Mouse (Mus musculus) retina, adult 2 months (tissue): ENCODE results near the gene Gm26661.

Source experiments
- DNase-seq: peaks from one replicate; pipeline ENCODE4 v3.0.0-alpha.2; 2012; ENCODE audit warnings: low read depth, low spot score

Gene Gm26661

GRCm38 (mm10) chr14:7819446-7819845 lies 28.1 kb downstream of the Gm26661 start:
- DNase-seq = no peak

GRCm38 (mm10) chr14:7821341-7821740 lies 30.0 kb downstream of the Gm26661 start:
- no peak for DNase-seq

GRCm38 (mm10) chr14:7822693-7823092 lies 31.3 kb downstream of the Gm26661 start:
- DNase-seq = no peak

- DNase-seq = no peak
These were observed 33.4 kb downstream of the Gm26661 start for GRCm38 (mm10) chr14:7824651-7825268.

GRCm38 (mm10) chr14:7826151-7826937 lies 35.0 kb downstream of the Gm26661 start:
- no peak for DNase-seq

GRCm38 (mm10) chr14:7829181-7829580 lies 37.8 kb downstream of the Gm26661 start:
- DNase-seq = no peak

- no peak for DNase-seq
These were observed 40.5 kb downstream of the Gm26661 start for GRCm38 (mm10) chr14:7831770-7832439.

GRCm38 (mm10) chr14:7832440-7832783 lies 41.0 kb downstream of the Gm26661 start:
- DNase-seq = no peak

GRCm38 (mm10) chr14:7833458-7833857 lies 42.1 kb downstream of the Gm26661 start:
- no peak for DNase-seq

GRCm38 (mm10) chr14:7838564-7839089 lies 47.2 kb downstream of the Gm26661 start:
- no peak for DNase-seq

- DNase-seq = no peak
These were observed 48.6 kb downstream of the Gm26661 start for GRCm38 (mm10) chr14:7839950-7840514.
